Mouse (Mus musculus) hematopoietic stem cell, adult 5-6 weeks (primary cell): Measurements from ENCODE around the gene A430005L14Rik. TPM values are rescaled to one million over a fixed set of nuclear protein-coding genes. Genes with fewer than 3 reads are reported as not detected.

Experiments
- total RNA-seq: library from RNA; stranded (forward); fragments of 172-1452, 232-1000 nt; gene quantifications from 2 replicates; pipeline ENCODE4 v1.2.3, GENCODE M21; 2017

Gene A430005L14Rik
- total RNA-seq, 1 experiment from 2014 or later = 23.8 TPM

Other genes starting within 250 kb of the A430005L14Rik start
- 6.6 and 13.4 TPM in 2 replicates for gene Dffb, start 17.9 kb downstream of the A430005L14Rik start, total RNA-seq
- 6.0 and 7.8 TPM in 2 replicates for gene Cep104, start 18.0 kb downstream of the A430005L14Rik start, total RNA-seq
- gene Lrrc47, start 54.5 kb downstream of the A430005L14Rik start, total RNA-seq = 26.6 and 34.7 TPM in 2 replicates
- gene Smim1, start 69.0 kb downstream of the A430005L14Rik start, total RNA-seq = 0.94 and 1.4 TPM in 2 replicates
- gene Ccdc27, start 85.4 kb downstream of the A430005L14Rik start, total RNA-seq = not detected in 2 replicates
- gene Trp73, start 183.0 kb downstream of the A430005L14Rik start, total RNA-seq = not detected in 2 replicates
- 5.8 and 19.1 TPM in 2 replicates for gene Wrap73, start 185.1 kb downstream of the A430005L14Rik start, total RNA-seq
- 41.7 and 47.3 TPM in 2 replicates for gene Tprgl, start 203.4 kb downstream of the A430005L14Rik start, total RNA-seq
- not detected in 2 replicates for gene Megf6, start 213.5 kb downstream of the A430005L14Rik start, total RNA-seq